Mouse (Mus musculus) layer of hippocampus, adult 8-10 months (tissue): ENCODE results near the gene Pelp1. TPM values are rescaled to one million over a fixed set of nuclear protein-coding genes. Genes with fewer than 3 reads are reported as not detected.

Source experiments
- microRNA-seq, 2 experiments: library from miRNA; unstranded; fragments of <30 nt; microRNA quantifications; one replicate each; pipeline ENCODE4 v1.2.0; 2022
- total RNA-seq, 4 experiments: library from RNA; stranded (reverse); gene quantifications; 2 replicates each; pipeline ENCODE4 v1.2.4; 2022

The Pelp1 gene
- total RNA-seq, 4 experiments from 2014 or later = 32.8 to 35.6 (median 33.8) TPM

Small RNAs within 50 kb of the gene (microRNA-seq; reads per million reads assigned to microRNA genes)
- 3.8 to 6.4 reads per million in 2 experiments for gene Mir7115

Other genes with a start within 250 kb of the Pelp1 start
- gene Slc16a11, start 197.3 kb downstream of the Pelp1 start, total RNA-seq = 10 to 100 TPM; 35.6 to 44.8 (median 42.1) TPM
- 1 to 10 TPM; 6.5 to 9.5 (median 7.4) TPM for gene Slc16a13, start 189.0 kb downstream of the Pelp1 start, total RNA-seq
- 1 to 10 TPM in 1 of 4 experiments, under 1 TPM in 3; 0.91 to 1.9 (median 0.95) TPM for gene Bcl6b, start 180.2 kb downstream of the Pelp1 start, total RNA-seq
- 10 to 100 TPM; 39.3 to 45.7 (median 42.6) TPM for gene 0610010K14Rik, start 172.1 kb downstream of the Pelp1 start, total RNA-seq
- 1 to 10 TPM; 2.5 to 8.6 (median 3.5) TPM for gene Gm21988, start 170.2 kb downstream of the Pelp1 start, total RNA-seq
- gene Rnasek, start 170.2 kb downstream of the Pelp1 start, total RNA-seq = 100 to 1,000 TPM; 203 to 263 (median 244) TPM
- gene Alox12, start 154.7 kb downstream of the Pelp1 start, total RNA-seq = under 1 TPM; 0.17 to 0.41 (median 0.37) TPM
- under 1 TPM in 3 of 4 experiments, not detected in 1; 0.18 to 0.38 (median 0.18) TPM for gene Alox12e, start 87.4 kb downstream of the Pelp1 start, total RNA-seq
- gene Alox15, start 58.0 kb downstream of the Pelp1 start, total RNA-seq = under 1 TPM in 2 of 4 experiments, not detected in 2; 0.45 to 0.61 TPM
- 100 to 1,000 TPM in 2 of 4 experiments, 10 to 100 TPM in 2; 97.4 to 116 (median 101) TPM for gene Arrb2, start 22.6 kb upstream of the Pelp1 start, total RNA-seq
- 10 to 100 TPM; 10.6 to 16.9 (median 15.2) TPM for gene Med11, start 41.9 kb upstream of the Pelp1 start, total RNA-seq
- 1 to 10 TPM in 2 of 4 experiments, under 1 TPM in 2; 0.45 to 2.0 (median 1.1) TPM for gene Zmynd15, start 49.4 kb upstream of the Pelp1 start, total RNA-seq
- 1 to 10 TPM; 1.4 to 6.7 (median 3.5) TPM for gene Cxcl16, start 50.0 kb upstream of the Pelp1 start, total RNA-seq
- gene Tm4sf5, start 95.2 kb upstream of the Pelp1 start, total RNA-seq = not detected
- gene Vmo1, start 104.6 kb upstream of the Pelp1 start, total RNA-seq = not detected
- gene Gltpd2, start 109.2 kb upstream of the Pelp1 start, total RNA-seq = not detected
- 100 to 1,000 TPM; 176 to 204 (median 189) TPM for gene Psmb6, start 115.3 kb upstream of the Pelp1 start, total RNA-seq
- not detected for gene Gm40193, start 122.9 kb upstream of the Pelp1 start, total RNA-seq
- 10 to 100 TPM; 18.2 to 23.4 (median 20.2) TPM for gene Pld2, start 130.0 kb upstream of the Pelp1 start, total RNA-seq
- gene Mink1, start 152.8 kb upstream of the Pelp1 start, total RNA-seq = 100 to 1,000 TPM; 419 to 496 (median 460) TPM
- gene 4930544D05Rik, start 205.8 kb upstream of the Pelp1 start, total RNA-seq = 1 to 10 TPM in 1 of 4 experiments, under 1 TPM in 2, not detected in 1; 0.54 to 1.1 (median 0.87) TPM
- 1 to 10 TPM in 1 of 4 experiments, not detected in 3; 1.0 TPM for gene Chrne, start 209.2 kb upstream of the Pelp1 start, total RNA-seq
- gene Gp1ba, start 229.1 kb upstream of the Pelp1 start, total RNA-seq = under 1 TPM in 1 of 4 experiments, not detected in 3; 0.21 TPM
- 100 to 1,000 TPM in 1 of 4 experiments, 10 to 100 TPM in 3; 84.8 to 102 (median 92.8) TPM for gene Rnf167, start 237.2 kb upstream of the Pelp1 start, total RNA-seq
- gene Slc25a11, start 237.4 kb upstream of the Pelp1 start, total RNA-seq = 100 to 1,000 TPM; 118 to 129 (median 122) TPM
- 100 to 1,000 TPM; 268 to 335 (median 298) TPM for gene Pfn1, start 244.6 kb upstream of the Pelp1 start, total RNA-seq
- 10 to 100 TPM in 3 of 4 experiments, 1 to 10 TPM in 1; 10.0 to 14.5 (median 11.2) TPM for gene Eno3, start 247.2 kb upstream of the Pelp1 start, total RNA-seq